Mouse (Mus musculus) intestine, embryonic 15.5 days (tissue): ENCODE measurements around the gene Thap3. TPM values are rescaled to one million over a fixed set of nuclear protein-coding genes. Genes with fewer than 3 reads are reported as not detected.

Experiments
- ATAC-seq: fragments of 200-750 bp; cut with Nextera tagmentation; 2 replicates; pipeline ENCODE4 v1.8.0; 2017; ENCODE audit warnings: moderate TSS enrichment, moderate library complexity
- H3K27ac ChIP-seq: fragments of 300-500 bp; sonication (generic); 2 replicates; pipeline ENCODE4 v1.5.1; 2015; ENCODE audit warnings: mild to moderate bottlenecking, inconsistent platforms
- H3K27me3 ChIP-seq: fragments of 300-500 bp; sonication (generic); replicated peaks from 2 replicates; pipeline ENCODE4 v1.6.1; 2015; ENCODE audit warnings: inconsistent platforms
- H3K36me3 ChIP-seq: fragments of 300-500 bp; sonication (generic); 2 replicates; pipeline ENCODE4 v1.6.1; 2015; ENCODE audit warnings: inconsistent platforms
- H3K4me1 ChIP-seq: fragments of 300-500 bp; sonication (generic); replicated peaks from 2 replicates; pipeline ENCODE4 v1.6.1; 2015; ENCODE audit warnings: inconsistent platforms
- H3K4me2 ChIP-seq: fragments of 300-500 bp; sonication (generic); replicated peaks from 2 replicates; pipeline ENCODE4 v1.6.1; 2015; ENCODE audit warnings: mild to moderate bottlenecking, inconsistent platforms
- H3K4me3 ChIP-seq: fragments of 300-500 bp; sonication (generic); replicated peaks from 2 replicates; pipeline ENCODE4 v1.5.1; 2015; ENCODE audit warnings: inconsistent platforms
- H3K9ac ChIP-seq: fragments of 300-500 bp; sonication (generic); 2 replicates; pipeline ENCODE4 v1.6.1; 2015; ENCODE audit warnings: inconsistent platforms
- H3K9me3 ChIP-seq: fragments of 300-500 bp; sonication (generic); 2 replicates; pipeline ENCODE4 v1.6.1; 2016; ENCODE audit warnings: inconsistent platforms
- WGBS: fragments of 180-500 bp; shearing (Covaris S2); methylation state at CpG from one replicate; pipeline ENCODE4 v1.1.7; 2015; 5-methylcytosine and 5-hydroxymethylcytosine counted together
- polyA plus RNA-seq: library from polyadenylated mRNA; unstranded; fragments of >200 nt; fragmentation: Nextera tagmentation; extraction: Ambion mirVana; gene quantifications from 2 replicates; pipeline ENCODE4 v1.2.1, GENCODE M21; 2015

The Thap3 gene
- polyA plus RNA-seq, 1 experiment from 2014 or later, result 31.2 TPM

DNA sequence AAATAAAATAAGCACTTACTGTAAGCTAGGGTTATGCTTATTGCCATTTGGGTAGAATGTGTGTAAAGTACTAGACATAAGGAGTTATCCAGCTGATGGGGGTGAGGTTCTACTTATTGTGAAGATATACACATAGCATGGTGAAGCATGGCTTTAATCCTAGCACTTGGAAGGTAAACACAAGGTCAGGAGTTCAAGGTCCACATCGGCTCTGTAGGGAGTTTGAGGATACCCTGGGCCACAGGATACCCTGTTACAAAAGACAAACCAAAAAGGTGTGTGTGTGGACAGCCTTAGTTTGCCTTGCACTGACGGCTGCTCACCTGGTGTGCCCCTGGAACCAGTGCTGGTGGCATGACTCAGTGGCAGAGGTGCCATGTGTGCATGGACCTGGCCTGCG is 50.7 kb downstream of the Thap3 start:
- 76% methylated on average over 3 of the region's 3 CpGs for WGBS
- no peak overlapping the region for H3K27ac ChIP-seq
- H3K4me2 ChIP-seq, result no peak overlapping the region
- H3K4me3 ChIP-seq, result no peak overlapping the region
- no peaks in the 10 kb centered on the region for H3K9me3 ChIP-seq
- H3K4me1 ChIP-seq, result peaks cover 22% of the 10 kb centered on the region
- H3K36me3 ChIP-seq, result no peaks in the 10 kb centered on the region
- no peak for ATAC-seq
- no peaks in the 10 kb centered on the region for H3K27me3 ChIP-seq
- H3K9ac ChIP-seq, result no peak overlapping the region

DNA sequence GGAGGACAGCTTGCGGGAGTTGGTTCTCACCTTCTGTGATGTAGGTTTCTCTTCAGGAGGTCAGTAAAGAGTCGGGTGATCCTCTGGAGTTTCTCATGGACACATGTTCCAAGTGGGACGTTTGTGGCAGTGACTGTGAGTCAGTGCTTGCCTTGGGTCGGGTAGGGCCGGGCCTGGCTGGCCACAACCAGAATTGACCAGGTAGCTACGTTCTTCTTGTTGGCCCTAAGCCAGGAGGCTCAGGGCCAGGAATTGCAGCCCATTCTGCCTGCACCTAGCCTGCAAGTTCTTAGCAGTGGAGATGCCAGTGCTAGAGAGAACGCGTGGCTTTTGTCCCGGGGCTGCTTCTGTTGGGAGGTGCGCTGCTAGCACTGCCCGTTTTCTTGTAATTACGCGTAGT is 51.4 kb downstream of the Thap3 start:
- H3K4me1 ChIP-seq, result peaks cover 22% of the 10 kb centered on the region
- no peak overlapping the region for H3K4me2 ChIP-seq
- no peak overlapping the region for H3K9ac ChIP-seq
- H3K9me3 ChIP-seq, result no peaks in the 10 kb centered on the region
- ATAC-seq, result no peak
- no peaks in the 10 kb centered on the region for H3K36me3 ChIP-seq
- no peak overlapping the region for H3K4me3 ChIP-seq
- H3K27ac ChIP-seq, result no peak overlapping the region
- WGBS, result 86% methylated on average over 13 of the region's 13 CpGs
- no peaks in the 10 kb centered on the region for H3K27me3 ChIP-seq

DNA sequence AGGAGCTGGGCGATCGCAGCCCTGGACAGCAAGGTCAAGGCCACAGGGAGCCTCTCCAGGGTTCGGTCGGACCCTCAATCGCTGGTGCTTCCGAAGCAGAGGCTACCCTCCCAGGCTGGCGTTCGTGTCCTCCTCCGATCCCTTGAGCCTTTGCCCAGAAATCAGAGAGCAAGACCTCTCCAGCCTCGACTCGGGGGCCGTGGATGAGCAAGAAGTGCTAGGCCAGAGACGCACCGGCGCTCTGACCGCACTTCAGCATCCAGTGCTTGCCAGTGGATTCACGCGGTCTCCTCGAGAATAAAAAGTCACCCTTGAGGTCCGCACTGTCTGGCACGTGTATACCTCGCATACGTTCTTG is 54.6 kb downstream of the Thap3 start:
- Histone ChIP-seq H3K9me3 (no peaks in the 10 kb centered on the region), H3K4me2 (peak overlapping the region; percentile 89), H3K4me1 (peaks cover 22% of the 10 kb centered on the region), H3K27me3 (no peaks in the 10 kb centered on the region), H3K36me3 (no peaks in the 10 kb centered on the region), H3K4me3 (peak overlapping the region; percentile 99), H3K27ac (0 out of 2 replicates have a peak overlapping the region, but pooled peaks have one; percentile 48), H3K9ac (peak overlapping the region; percentile 99)
- 0 out of 2 replicates have a peak, but pooled peaks have one; percentile 4 for ATAC-seq
- under 1% methylated on average over 23 of the region's 23 CpGs for WGBS

DNA sequence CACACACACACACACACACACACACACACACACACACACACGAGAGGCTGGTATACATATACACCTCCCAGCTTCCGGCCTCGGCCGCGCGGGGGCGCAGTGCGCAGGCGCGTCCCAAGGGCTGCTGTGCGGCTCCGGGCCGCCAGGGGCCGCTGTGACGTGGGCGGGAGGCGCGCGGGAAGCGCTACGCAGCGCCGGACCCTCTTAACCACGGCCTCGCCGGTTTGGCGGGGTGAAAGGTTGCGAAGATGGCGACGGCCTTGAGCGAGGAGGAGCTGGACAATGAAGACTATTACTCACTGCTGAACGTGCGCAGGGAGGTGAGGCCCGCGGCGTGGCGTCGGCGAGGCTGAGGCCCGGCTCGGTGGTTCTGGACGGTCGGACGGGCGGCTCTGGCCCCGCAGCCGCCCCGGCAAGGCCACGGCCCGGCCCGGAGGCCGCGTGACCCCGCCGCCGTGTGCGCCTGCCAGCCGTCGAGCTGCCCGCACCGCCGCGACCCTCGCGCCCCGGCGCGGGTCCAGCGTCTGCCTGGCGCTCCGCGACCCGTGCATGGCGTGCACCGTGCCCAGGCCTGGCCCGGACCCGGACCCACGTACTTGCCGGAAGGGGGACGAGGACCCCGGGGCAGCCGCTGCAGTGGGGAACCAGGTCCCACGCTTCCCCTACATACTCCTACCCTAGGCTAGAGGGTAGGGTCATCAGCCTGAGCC is 55.1 kb downstream of the Thap3 start, which contains the start of gene Dnajc11:
Gene Dnajc11 (plus strand): TSS at position 187 of the 710 bp plus-strand sequence.
- no peaks in the 10 kb centered on the region for H3K36me3 ChIP-seq
- WGBS, result under 1% methylated on average over 72 of the region's 83 CpGs
- H3K4me2 ChIP-seq, result peak within 1 kb of the TSS; percentile 89
- H3K9ac ChIP-seq, result peak within 1 kb of the TSS; percentile 99
- H3K27me3 ChIP-seq, result no peaks in the 10 kb centered on the region
- no peaks in the 10 kb centered on the region for H3K9me3 ChIP-seq
- H3K4me3 ChIP-seq, result peak within 1 kb of the TSS; percentile 99
- peaks cover 22% of the 10 kb centered on the region for H3K4me1 ChIP-seq
- ATAC-seq, result peak; percentile 94
- peak within 1 kb of the TSS; percentile 48; the same call in 1 of the 2 replicates for H3K27ac ChIP-seq

Other genes starting within 250 kb of the Thap3 start
- 70.2 and 75.7 TPM in 2 replicates for gene Camta1, start 127.1 kb downstream of the Thap3 start, polyA plus RNA-seq
- 73.2 and 75.6 TPM in 2 replicates for gene Dnajc11, start 55.3 kb downstream of the Thap3 start, polyA plus RNA-seq
- gene Phf13, start 7.3 kb upstream of the Thap3 start, polyA plus RNA-seq, result 20.4 and 21.0 TPM in 2 replicates
- gene Klhl21, start 19.8 kb upstream of the Thap3 start, polyA plus RNA-seq, result 10.6 and 10.9 TPM in 2 replicates
- gene Zbtb48, start 38.7 kb upstream of the Thap3 start, polyA plus RNA-seq, result 15.6 and 19.0 TPM in 2 replicates
- gene Tas1r1, start 49.6 kb upstream of the Thap3 start, polyA plus RNA-seq, result 0.19 and 0.44 TPM in 2 replicates
- gene Nol9, start 50.3 kb upstream of the Thap3 start, polyA plus RNA-seq, result 31.3 and 31.7 TPM in 2 replicates
- 11.0 and 12.9 TPM in 2 replicates for gene Plekhg5, start 83.5 kb upstream of the Thap3 start, polyA plus RNA-seq
- gene Tnfrsf25, start 126.9 kb upstream of the Thap3 start, polyA plus RNA-seq, result 1.4 and 1.5 TPM in 2 replicates
- 29.2 and 30.8 TPM in 2 replicates for gene Espn, start 163.4 kb upstream of the Thap3 start, polyA plus RNA-seq
- gene Hes2, start 169.9 kb upstream of the Thap3 start, polyA plus RNA-seq, result 0.30 and 0.42 TPM in 2 replicates
- gene Acot7, start 189.1 kb upstream of the Thap3 start, polyA plus RNA-seq, result 57.8 and 60.0 TPM in 2 replicates